Mouse (Mus musculus): Measurements from ENCODE around the gene Ly86.

- TF ChIP-seq ZKSCAN1 (IDR thresholded peaks at IDR 0.05; ENCODE audit: borderline replicate concordance, low read depth, low read length) (no peak), CHD1 (IDR thresholded peaks at IDR 0.05; ENCODE audit: low read depth, low read length) (no peak), E2F4 (IDR thresholded peaks at IDR 0.05; ENCODE audit: insufficient replicate concordance, low read depth, low read length) (no peak)
Measured at GRCm38 (mm10) chr13:37452022-37452941, 107.3 kb downstream of the Ly86 start.
